10 mouse cellular contexts compared by ENCODE assay signal in the genomic region with DNA sequence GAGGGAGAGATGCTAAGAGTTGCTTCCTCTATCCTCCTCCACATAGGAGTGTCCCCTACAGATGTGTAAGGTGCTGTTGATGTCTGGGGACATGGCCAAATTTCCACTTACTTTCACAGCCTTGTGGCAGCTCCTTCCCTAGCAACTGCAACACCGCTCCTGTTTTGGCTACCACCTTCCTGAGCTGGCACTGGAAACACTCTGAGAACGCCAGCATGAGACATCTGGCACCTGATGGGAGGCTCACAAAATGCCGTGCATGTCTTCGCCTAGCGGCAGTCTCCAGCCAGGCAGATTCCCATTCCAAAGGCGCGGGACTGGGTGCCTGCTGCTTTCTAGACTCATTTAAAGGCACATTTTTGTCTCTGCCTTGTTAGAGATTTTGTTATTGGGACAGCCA. TPM values are rescaled to one million over a fixed set of nuclear protein-coding genes. Genes with fewer than 3 reads are reported as not detected.
DNase-seq lines count a peak whose midpoint lies in the region; ATAC-seq lines count a peak whose summit lies in the region.
"Had no signal": no experiment of that assay in that cellular context is flagged by ENCODE, and none has a peak within 500 bp of the region (broad histone marks: within the 10 kb centered on the region; RNA-seq: fewer than 3 reads in every experiment).

No protein-coding gene starts in this region.

- 0 out of 2 replicates have a peak, but pooled peaks cover 2% of the 10 kb centered on the region for H3K36me3 ChIP-seq in heart, embryonic 12.5 days
- H3K36me3 ChIP-seq: kidney, embryonic 15.5 days had no signal

- H3K4me2 ChIP-seq in heart, embryonic 12.5 days, result no peak overlapping the region
- H3K4me2 ChIP-seq: kidney, embryonic 15.5 days had no signal

- no peaks in the 10 kb centered on the region for H3K9me3 ChIP-seq in heart, embryonic 12.5 days (replicated peaks)
- H3K9me3 ChIP-seq: kidney, embryonic 15.5 days had no signal

- H3K4me1 ChIP-seq in heart, embryonic 12.5 days (replicated peaks), result peaks cover 36% of the 10 kb centered on the region
- H3K4me1 ChIP-seq: kidney, embryonic 15.5 days had no signal

- intact Hi-C loops in heart, postnatal 10 days (cut with DNase I), result no loop called here
- intact Hi-C loops in left cerebral cortex, postnatal 4 days (cut with DNase I), result no loop called here

- no peak overlapping the region for H3K27ac ChIP-seq in heart, embryonic 12.5 days (ENCODE audit: poor library complexity, severe bottlenecking)
- H3K27ac ChIP-seq: kidney, embryonic 15.5 days had no signal

- no peak overlapping the region for H3K4me3 ChIP-seq in heart, embryonic 12.5 days
- H3K4me3 ChIP-seq: kidney, embryonic 15.5 days had no signal

- no peaks in the 10 kb centered on the region for H3K27me3 ChIP-seq in heart, embryonic 12.5 days (replicated peaks)
- H3K27me3 ChIP-seq: kidney, embryonic 15.5 days had no signal

- peak; percentile 96 for DNase-seq in heart, adult 11 months
- DNase-seq in cerebellum, postnatal 36 days, result peak; percentile 56 to 59
- peak; percentile 80 to 81 for DNase-seq in heart, postnatal 10 days
- peak; percentile 56 for DNase-seq in left cerebral cortex, postnatal 4 days
- DNase-seq in testis, postnatal 14 days (ENCODE audit: low spot score), result no peak

- WGBS in heart, embryonic 12.5 days, result 58% methylated on average over 7 of the region's 7 CpGs

- no peak for ATAC-seq in heart, embryonic 12.5 days (ENCODE audit: insufficient number of reproducible peaks, low FRiP score)
- no peak for ATAC-seq in inflammation-experienced regulatory T-cells, adult 6 months
- no peak for ATAC-seq in megakaryocyte progenitor cell, adult 5-6 weeks (replicated peaks; ENCODE audit: poor library complexity)

- no peak overlapping the region for H3K9ac ChIP-seq in heart, embryonic 12.5 days
- H3K9ac ChIP-seq: kidney, embryonic 15.5 days had no signal

RNA-seq across cellular contexts. Expression of a gene that starts 22.7 kb away (rescaled TPM):
- 13.8 and 14.4 TPM in 2 replicates for polyA plus RNA-seq in heart, embryonic 12.5 days (2016; fragmentation: Nextera tagmentation; extraction: Ambion mirVana)
- total RNA-seq in heart, postnatal 10 days (2021), result 10 to 100 TPM; 18.7 to 20.1 TPM
- 10 to 100 TPM; 74.9 to 76.5 TPM for total RNA-seq in left cerebral cortex, postnatal 4 days (2021)
- under 1 TPM in 1 of 3 experiments, not detected in 2; 0.64 TPM for polyA plus RNA-seq in inflammation-experienced regulatory T-cells, adult 6 months (2017; shearing (Covaris generic))
- 1.8 and 3.5 TPM in 2 replicates for total RNA-seq in megakaryocyte progenitor cell, adult 5-6 weeks (2015)
- total RNA-seq in megakaryocyte progenitor cell, adult 5-6 weeks (2017), result 4.5 and 4.6 TPM in 2 replicates

RNA-seq across cellular contexts. Expression of a gene that starts 35.3 kb away (rescaled TPM):
- polyA plus RNA-seq in heart, embryonic 12.5 days (2016; fragmentation: Nextera tagmentation; extraction: Ambion mirVana), result 33.9 and 34.9 TPM in 2 replicates
- total RNA-seq in heart, postnatal 10 days (2021), result 10 to 100 TPM; 38.0 to 43.6 TPM
- 10 to 100 TPM; 27.7 TPM for total RNA-seq in left cerebral cortex, postnatal 4 days (2021)
- polyA plus RNA-seq in inflammation-experienced regulatory T-cells, adult 6 months (2017; shearing (Covaris generic)), result 1 to 10 TPM; 5.3 to 6.6 (median 6.2) TPM
- total RNA-seq in megakaryocyte progenitor cell, adult 5-6 weeks (2015), result 10.5 and 11.1 TPM in 2 replicates
- 19.4 and 24.7 TPM in 2 replicates for total RNA-seq in megakaryocyte progenitor cell, adult 5-6 weeks (2017)

RNA-seq across cellular contexts. Expression of a gene that starts 40.6 kb away (rescaled TPM):
- not detected in 2 replicates for polyA plus RNA-seq in heart, embryonic 12.5 days (2016; fragmentation: Nextera tagmentation; extraction: Ambion mirVana)
- not detected for total RNA-seq in heart, postnatal 10 days (2021)
- total RNA-seq in left cerebral cortex, postnatal 4 days (2021), result not detected
- polyA plus RNA-seq in inflammation-experienced regulatory T-cells, adult 6 months (2017; shearing (Covaris generic)), result not detected
- total RNA-seq in megakaryocyte progenitor cell, adult 5-6 weeks (2015), result not detected in 2 replicates
- total RNA-seq in megakaryocyte progenitor cell, adult 5-6 weeks (2017), result not detected in 2 replicates
- polyA plus RNA-seq: macrophage had no signal
